Mouse (Mus musculus) myocyte (in vitro differentiated cells): ENCODE measurements around the gene D930020B18Rik. TPM values are rescaled to one million over a fixed set of nuclear protein-coding genes. Genes with fewer than 3 reads are reported as not detected.

Experiments used
- H3K27me3 ChIP-seq: one replicate; pipeline ENCODE4 v1.6.1; 2011; ENCODE audit not compliant: control insufficient read depth, insufficient read depth, insufficient read length
- H3K36me3 ChIP-seq: one replicate; pipeline ENCODE4 v1.6.1; 2011; ENCODE audit not compliant: control insufficient read depth, insufficient read depth
- H3K4me2 ChIP-seq: one replicate; pipeline ENCODE4 v1.6.1; 2011; ENCODE audit warnings: low read depth, control low read depth
- H3K4me3 ChIP-seq: one replicate; pipeline ENCODE4 v1.5.1; 2011; ENCODE audit warnings: mild to moderate bottlenecking, control low read depth, moderate library complexity
- H3K79me2 ChIP-seq: one replicate; pipeline ENCODE4 v1.6.1; 2011; ENCODE audit not compliant: control insufficient read depth, insufficient read depth
- H3ac ChIP-seq: one replicate; pipeline ENCODE4 v1.6.1; 2011; ENCODE audit not compliant: control insufficient read depth, insufficient read length
- CEBPB ChIP-seq: IDR thresholded peaks from 2 replicates; pipeline ENCODE4 v1.6.1; 2011; ENCODE audit warnings: mild to moderate bottlenecking, moderate library complexity; ENCODE audit not compliant: poor library complexity, insufficient read depth, severe bottlenecking
- E2F4 ChIP-seq: IDR thresholded peaks from one replicate; pipeline ENCODE4 v1.6.1; 2011; ENCODE audit warnings: mild to moderate bottlenecking, control low read depth, moderate library complexity; ENCODE audit not compliant: insufficient read depth
- MAX ChIP-seq: IDR thresholded peaks from one replicate; pipeline ENCODE4 v1.6.1; 2011; ENCODE audit warnings: low read depth, mild to moderate bottlenecking, control low read depth
- MYOD1 ChIP-seq, 3 experiments: IDR thresholded peaks; one replicate each; pipeline ENCODE4 v1.6.1; 2011; ENCODE audit warnings: control low read depth in 2 of 3, low read depth in 2 of 3, mild to moderate bottlenecking in 2 of 3, moderate library complexity in 1 of 3; ENCODE audit not compliant: insufficient read length in 2 of 3, control insufficient read depth in 1 of 3
- MYOG ChIP-seq, 3 experiments: IDR thresholded peaks; one replicate each; pipeline ENCODE4 v1.6.1; 2011; ENCODE audit warnings: control low read depth in 2 of 3, low read depth in 2 of 3, mild to moderate bottlenecking in 2 of 3; ENCODE audit not compliant: insufficient read length in 2 of 3, control insufficient read depth in 1 of 3, insufficient read depth in 1 of 3
- POLR2A ChIP-seq: IDR thresholded peaks from one replicate; pipeline ENCODE4 v1.6.1; 2011; ENCODE audit warnings: low read depth, mild to moderate bottlenecking, control low read depth, moderate library complexity; ENCODE audit not compliant: insufficient read length
- POLR2AphosphoS2 ChIP-seq: IDR thresholded peaks from one replicate; pipeline ENCODE4 v1.6.1; 2011; ENCODE audit warnings: low read depth, control low read depth; ENCODE audit not compliant: insufficient read length
- REST ChIP-seq: IDR thresholded peaks from one replicate; pipeline ENCODE4 v1.6.1; 2011; ENCODE audit warnings: mild to moderate bottlenecking, control low read depth, moderate library complexity; ENCODE audit not compliant: insufficient read depth, insufficient read length
- SRF ChIP-seq: IDR thresholded peaks from one replicate; pipeline ENCODE4 v1.6.1; 2011; ENCODE audit warnings: low read depth; ENCODE audit not compliant: control insufficient read depth, insufficient read length
- TCF12 ChIP-seq: IDR thresholded peaks from one replicate; pipeline ENCODE4 v1.6.1; 2011; ENCODE audit warnings: mild to moderate bottlenecking, control low read depth; ENCODE audit not compliant: poor library complexity, insufficient read depth, severe bottlenecking
- TCF3 ChIP-seq: IDR thresholded peaks from one replicate; pipeline ENCODE4 v1.6.1; 2011; ENCODE audit warnings: low read depth, control low read depth; ENCODE audit not compliant: insufficient read length
- USF1 ChIP-seq: IDR thresholded peaks from one replicate; pipeline ENCODE4 v1.6.1; 2011; ENCODE audit warnings: low read depth, mild to moderate bottlenecking, control low read depth, moderate library complexity
- polyA plus RNA-seq: library from polyadenylated mRNA; unstranded; fragments of >200 nt; fragmentation: generic; extraction: Trizol; gene quantifications from one replicate; pipeline ENCODE4 v1.2.1, GENCODE M21; 2012; ENCODE audit warnings: missing spikeins

Gene D930020B18Rik
- polyA plus RNA-seq, 1 experiment = not detected

GRCm38 (mm10) chr10:121626186-121626882 lies 15.1 kb upstream of the D930020B18Rik start, which contains the start of gene Xpot:
TSS of gene Xpot (minus strand) at chr10:121626332.
- Histone ChIP-seq H3K4me2 (peak within 1 kb of the TSS; percentile 91), H3K79me2 (peaks cover 44% of the 10 kb centered on the region), H3K4me3 (peak within 1 kb of the TSS; percentile 90), H3K27me3 (no peaks in the 10 kb centered on the region), H3K36me3 (peaks cover 12% of the 10 kb centered on the region), H3ac (peak within 1 kb of the TSS; percentile 88)
- TF ChIP-seq MAX = peak; percentile 84
- TF ChIP-seq USF1 = peak; percentile 90
- TF ChIP-seq REST = no peak
- TF ChIP-seq CEBPB = no peak
- TF ChIP-seq TCF12 = no peak
- TF ChIP-seq MYOD1 (IDR thresholded peaks at IDR 0.05; ENCODE audit: control insufficient read depth in 1 of 3, insufficient read length in 2 of 3, low read depth in 2 of 3) = peak in 2 of 3 experiments; percentile 20 to 25
- no peak for TF ChIP-seq E2F4
- peak in 1 of 3 experiments; percentile 51 for TF ChIP-seq MYOG (IDR thresholded peaks at IDR 0.05; ENCODE audit: control insufficient read depth in 1 of 3, insufficient read depth in 1 of 3, insufficient read length in 2 of 3, low read depth in 2 of 3)
- TF ChIP-seq POLR2A = peak; percentile 83
- TF ChIP-seq SRF = peak; percentile 66
- peak; percentile 85 for TF ChIP-seq POLR2AphosphoS2
- TF ChIP-seq TCF3 = no peak

GRCm38 (mm10) chr10:121627216-121627852 lies 14.1 kb upstream of the D930020B18Rik start:
- H3K27me3 ChIP-seq = no peaks in the 10 kb centered on the region
- peak overlapping the region; percentile 90 for H3K4me3 ChIP-seq
- TF ChIP-seq POLR2AphosphoS2 (no peak), MAX (no peak), POLR2A (no peak), MYOD1 (IDR thresholded peaks at IDR 0.05; ENCODE audit: control insufficient read depth in 1 of 3, insufficient read length in 2 of 3, low read depth in 2 of 3) (no peak), TCF3 (no peak), USF1 (no peak), TCF12 (no peak), CEBPB (no peak), SRF (no peak), REST (no peak), E2F4 (no peak), MYOG (IDR thresholded peaks at IDR 0.05; ENCODE audit: control insufficient read depth in 1 of 3, insufficient read depth in 1 of 3, insufficient read length in 2 of 3, low read depth in 2 of 3) (no peak)
- peak overlapping the region; percentile 91 for H3K4me2 ChIP-seq
- H3K36me3 ChIP-seq = peaks cover 5% of the 10 kb centered on the region
- H3ac ChIP-seq = no peak overlapping the region
- peaks cover 34% of the 10 kb centered on the region for H3K79me2 ChIP-seq

GRCm38 (mm10) chr10:121628561-121629040 lies 12.8 kb upstream of the D930020B18Rik start:
- no peak for TF ChIP-seq MYOD1 (IDR thresholded peaks at IDR 0.05; ENCODE audit: control insufficient read depth in 1 of 3, insufficient read length in 2 of 3, low read depth in 2 of 3)
- TF ChIP-seq REST = no peak
- TF ChIP-seq MAX = no peak
- TF ChIP-seq E2F4 = no peak
- no peak for TF ChIP-seq POLR2A
- no peak for TF ChIP-seq TCF12
- no peak for TF ChIP-seq MYOG (IDR thresholded peaks at IDR 0.05; ENCODE audit: control insufficient read depth in 1 of 3, insufficient read depth in 1 of 3, insufficient read length in 2 of 3, low read depth in 2 of 3)
- no peak for TF ChIP-seq SRF

GRCm38 (mm10) chr10:121634159-121634558 lies 7.2 kb upstream of the D930020B18Rik start:
- Histone ChIP-seq H3K4me2 (no peak overlapping the region), H3K4me3 (no peak overlapping the region), H3K36me3 (no peaks in the 10 kb centered on the region), H3ac (no peak overlapping the region), H3K79me2 (no peaks in the 10 kb centered on the region), H3K27me3 (peaks cover 15% of the 10 kb centered on the region)
- TF ChIP-seq REST (no peak), MAX (no peak)

More at GRCm38 (mm10) chr10:121628561-121629040, 12.8 kb upstream of the D930020B18Rik start:
- H3K79me2 ChIP-seq = peaks cover 21% of the 10 kb centered on the region
- no peaks in the 10 kb centered on the region for H3K27me3 ChIP-seq
- H3K4me3 ChIP-seq = no peak overlapping the region
- no peak overlapping the region for H3K4me2 ChIP-seq
- no peak overlapping the region for H3ac ChIP-seq
- no peaks in the 10 kb centered on the region for H3K36me3 ChIP-seq

GRCm38 (mm10) chr10:121636276-121636675 lies 5.1 kb upstream of the D930020B18Rik start:
- Histone ChIP-seq H3ac (no peak overlapping the region), H3K79me2 (no peaks in the 10 kb centered on the region), H3K27me3 (peaks cover 22% of the 10 kb centered on the region), H3K4me2 (no peak overlapping the region), H3K4me3 (no peak overlapping the region), H3K36me3 (no peaks in the 10 kb centered on the region)
- TF ChIP-seq SRF (no peak), MAX (no peak), POLR2A (no peak), E2F4 (no peak), REST (no peak), POLR2AphosphoS2 (no peak), CEBPB (no peak), MYOG (IDR thresholded peaks at IDR 0.05; ENCODE audit: control insufficient read depth in 1 of 3, insufficient read depth in 1 of 3, insufficient read length in 2 of 3, low read depth in 2 of 3) (no peak)
